Mouse (Mus musculus): ENCODE measurements around the gene Grm4. TPM values are rescaled to one million over a fixed set of nuclear protein-coding genes. Genes with fewer than 3 reads are reported as not detected.

The Grm4 gene
- polyA plus RNA-seq, 1 experiment: not detected

- Histone ChIP-seq H3K4me1 (peaks cover 12% of the 10 kb centered on the region; the same call in 1 of the 2 replicates), H3K27me3 (replicated peaks) (peaks cover 73% of the 10 kb centered on the region), H3K9me3 (0 out of 2 replicates have a peak, but pooled peaks cover 4% of the 10 kb centered on the region), H3K4me3 (replicated peaks) (no peak overlapping the region), H3K36me3 (replicated peaks; ENCODE audit: low read length) (no peaks in the 10 kb centered on the region)
- TF ChIP-seq GATA1 (IDR thresholded peaks at IDR 0.05; ENCODE audit: borderline replicate concordance, low read length) (no peak), FLI1 (IDR thresholded peaks at IDR 0.05; ENCODE audit: low read length) (no peak)
Observed at GRCm38 (mm10) chr17:27499080-27499479, 22.1 kb downstream of the Grm4 start.

- H3K9me3 ChIP-seq: 0 out of 2 replicates have a peak, but pooled peaks cover 4% of the 10 kb centered on the region
- H3K36me3 ChIP-seq (replicated peaks; ENCODE audit: low read length): no peaks in the 10 kb centered on the region
- H3K27me3 ChIP-seq (replicated peaks): peaks cover 71% of the 10 kb centered on the region
- H3K4me1 ChIP-seq: peaks cover 12% of the 10 kb centered on the region; the same call in 1 of the 2 replicates
- TF ChIP-seq FLI1 (IDR thresholded peaks at IDR 0.05; ENCODE audit: low read length) (no peak), GATA1 (IDR thresholded peaks at IDR 0.05; ENCODE audit: borderline replicate concordance, low read length) (no peak)
- no peak overlapping the region for H3K4me3 ChIP-seq (replicated peaks)
Observed at GRCm38 (mm10) chr17:27497798-27498197, 23.4 kb downstream of the Grm4 start.

- H3K36me3 ChIP-seq (replicated peaks; ENCODE audit: low read length): no peaks in the 10 kb centered on the region
- H3K4me1 ChIP-seq: peaks cover 6% of the 10 kb centered on the region; the same call in 1 of the 2 replicates
- no peak overlapping the region for H3K4me3 ChIP-seq (replicated peaks)
- TF ChIP-seq GATA1 (IDR thresholded peaks at IDR 0.05; ENCODE audit: borderline replicate concordance, low read length): no peak
- no peak for TF ChIP-seq FLI1 (IDR thresholded peaks at IDR 0.05; ENCODE audit: low read length)
- H3K27me3 ChIP-seq (replicated peaks): peaks cover 73% of the 10 kb centered on the region
- no peaks in the 10 kb centered on the region for H3K9me3 ChIP-seq
Observed at GRCm38 (mm10) chr17:27495008-27495540, 26.1 kb downstream of the Grm4 start.

- H3K9me3 ChIP-seq: no peaks in the 10 kb centered on the region
- TF ChIP-seq GATA1 (IDR thresholded peaks at IDR 0.05; ENCODE audit: borderline replicate concordance, low read length) (no peak), FLI1 (IDR thresholded peaks at IDR 0.05; ENCODE audit: low read length) (no peak)
Observed at GRCm38 (mm10) chr17:27493969-27494368, 27.2 kb downstream of the Grm4 start.

GRCm38 (mm10) chr17:27493389-27493788, 27.8 kb downstream of the Grm4 start:
- Histone ChIP-seq H3K4me3 (replicated peaks) (no peak overlapping the region), H3K9me3 (no peaks in the 10 kb centered on the region), H3K27me3 (replicated peaks) (peaks cover 72% of the 10 kb centered on the region), H3K4me1 (peaks cover 6% of the 10 kb centered on the region; the same call in 1 of the 2 replicates), H3K36me3 (replicated peaks; ENCODE audit: low read length) (no peaks in the 10 kb centered on the region)
- TF ChIP-seq GATA1 (IDR thresholded peaks at IDR 0.05; ENCODE audit: borderline replicate concordance, low read length) (no peak), FLI1 (IDR thresholded peaks at IDR 0.05; ENCODE audit: low read length) (no peak)

More at GRCm38 (mm10) chr17:27493969-27494368, 27.2 kb downstream of the Grm4 start:
- Histone ChIP-seq H3K4me3 (replicated peaks) (no peak overlapping the region), H3K4me1 (peaks cover 6% of the 10 kb centered on the region; the same call in 1 of the 2 replicates), H3K27me3 (replicated peaks) (peaks cover 73% of the 10 kb centered on the region), H3K36me3 (replicated peaks; ENCODE audit: low read length) (no peaks in the 10 kb centered on the region)

GRCm38 (mm10) chr17:27488173-27488823, 32.9 kb downstream of the Grm4 start:
- Histone ChIP-seq H3K36me3 (replicated peaks; ENCODE audit: low read length) (no peaks in the 10 kb centered on the region), H3K27me3 (replicated peaks) (peaks cover 69% of the 10 kb centered on the region), H3K4me1 (no peaks in the 10 kb centered on the region), H3K9me3 (no peaks in the 10 kb centered on the region), H3K4me3 (replicated peaks) (no peak overlapping the region)
- TF ChIP-seq FLI1 (IDR thresholded peaks at IDR 0.05; ENCODE audit: low read length) (no peak), GATA1 (IDR thresholded peaks at IDR 0.05; ENCODE audit: borderline replicate concordance, low read length) (no peak)

- peaks cover 70% of the 10 kb centered on the region for H3K27me3 ChIP-seq (replicated peaks)
- no peak for TF ChIP-seq GATA1 (IDR thresholded peaks at IDR 0.05; ENCODE audit: borderline replicate concordance, low read length)
- TF ChIP-seq FLI1 (IDR thresholded peaks at IDR 0.05; ENCODE audit: low read length): no peak
- H3K4me1 ChIP-seq: no peaks in the 10 kb centered on the region
- H3K36me3 ChIP-seq (replicated peaks; ENCODE audit: low read length): no peaks in the 10 kb centered on the region
- H3K4me3 ChIP-seq (replicated peaks): no peak overlapping the region
- no peaks in the 10 kb centered on the region for H3K9me3 ChIP-seq
Observed at GRCm38 (mm10) chr17:27485940-27486339, 35.3 kb downstream of the Grm4 start.

- Histone ChIP-seq H3K9me3 (no peaks in the 10 kb centered on the region), H3K36me3 (replicated peaks; ENCODE audit: low read length) (no peaks in the 10 kb centered on the region), H3K4me3 (replicated peaks) (no peak overlapping the region), H3K27me3 (replicated peaks) (peaks cover 69% of the 10 kb centered on the region), H3K4me1 (peaks cover 9% of the 10 kb centered on the region; the same call in 1 of the 2 replicates)
- no peak for TF ChIP-seq GATA1 (IDR thresholded peaks at IDR 0.05; ENCODE audit: borderline replicate concordance, low read length)
- TF ChIP-seq FLI1 (IDR thresholded peaks at IDR 0.05; ENCODE audit: low read length): no peak
Observed at GRCm38 (mm10) chr17:27483571-27483970, 37.6 kb downstream of the Grm4 start.

GRCm38 (mm10) chr17:27480143-27481103, 40.8 kb downstream of the Grm4 start:
- no peak for TF ChIP-seq FLI1 (IDR thresholded peaks at IDR 0.05; ENCODE audit: low read length)
- no peak for TF ChIP-seq GATA1 (IDR thresholded peaks at IDR 0.05; ENCODE audit: borderline replicate concordance, low read length)
- H3K36me3 ChIP-seq (replicated peaks; ENCODE audit: low read length): no peaks in the 10 kb centered on the region
- H3K9me3 ChIP-seq: peaks cover 7% of the 10 kb centered on the region
- H3K27me3 ChIP-seq (replicated peaks): peaks cover 63% of the 10 kb centered on the region
- H3K4me1 ChIP-seq: peaks cover 9% of the 10 kb centered on the region; the same call in 1 of the 2 replicates
- H3K4me3 ChIP-seq (replicated peaks): no peak overlapping the region
